Mouse (Mus musculus) megakaryocyte, embryonic 14.5 days (primary cell): ENCODE results near the gene Cxcl2.

ENCODE experiments used
- FLI1 ChIP-seq: IDR thresholded peaks from 2 replicates; pipeline ENCODE4 v1.6.1; 2012; ENCODE audit warnings: low read length, inconsistent platforms, mixed read lengths
- GATA1 ChIP-seq: IDR thresholded peaks from 3 replicates; pipeline ENCODE4 v1.6.1; 2012; ENCODE audit warnings: mixed read lengths, low read length, inconsistent platforms, borderline replicate concordance

- TF ChIP-seq GATA1 (no peak), FLI1 (no peak)
Measured at GRCm38 (mm10) chr5:90900688-90901087, 3.0 kb upstream of the Cxcl2 start.
